Mouse (Mus musculus) thymus, postnatal 25 days (tissue): ENCODE data around the gene Lsm11.
A peak's percentile ranks its signal among the peaks of the same experiment; 100 is the strongest.

Experiments
- DNase-seq: peaks from one replicate; pipeline ENCODE4 v3.0.0; 2022

The Lsm11 gene

GRCm38 (mm10) chr11:45926640-45927082 is 18.1 kb downstream of the Lsm11 start:
- peak; percentile 78 for DNase-seq

GRCm38 (mm10) chr11:45925436-45925835 is 19.3 kb downstream of the Lsm11 start:
- DNase-seq, result no peak

- no peak for DNase-seq
Measured at GRCm38 (mm10) chr11:45921480-45921898, 23.2 kb downstream of the Lsm11 start.

DNA sequence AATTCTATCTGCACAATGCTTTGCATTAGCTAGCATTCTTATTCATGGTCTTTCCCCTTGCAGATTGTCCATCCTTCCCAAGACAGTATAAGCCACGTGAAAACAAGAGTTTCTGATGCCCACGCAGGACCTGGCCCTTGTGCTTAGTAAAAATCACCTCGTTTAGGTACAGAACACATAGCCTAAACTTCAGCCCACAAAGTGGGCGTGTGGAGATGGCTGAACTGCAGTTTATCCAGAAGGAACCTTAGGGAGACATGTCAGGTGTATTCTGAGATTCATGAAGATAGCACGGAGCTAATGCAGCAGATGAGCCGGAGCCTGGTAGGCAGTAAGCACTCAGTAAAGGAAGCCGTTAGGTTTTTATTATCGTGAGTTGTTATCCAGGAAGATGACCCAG is 23.7 kb downstream of the Lsm11 start:
- DNase-seq, result no peak

- DNase-seq, result no peak
Measured at GRCm38 (mm10) chr11:45918836-45919235, 25.9 kb downstream of the Lsm11 start.

GRCm38 (mm10) chr11:45918018-45918417 is 26.7 kb downstream of the Lsm11 start:
- no peak for DNase-seq

- DNase-seq, result no peak
Measured at GRCm38 (mm10) chr11:45916196-45916595, 28.5 kb downstream of the Lsm11 start.

DNA sequence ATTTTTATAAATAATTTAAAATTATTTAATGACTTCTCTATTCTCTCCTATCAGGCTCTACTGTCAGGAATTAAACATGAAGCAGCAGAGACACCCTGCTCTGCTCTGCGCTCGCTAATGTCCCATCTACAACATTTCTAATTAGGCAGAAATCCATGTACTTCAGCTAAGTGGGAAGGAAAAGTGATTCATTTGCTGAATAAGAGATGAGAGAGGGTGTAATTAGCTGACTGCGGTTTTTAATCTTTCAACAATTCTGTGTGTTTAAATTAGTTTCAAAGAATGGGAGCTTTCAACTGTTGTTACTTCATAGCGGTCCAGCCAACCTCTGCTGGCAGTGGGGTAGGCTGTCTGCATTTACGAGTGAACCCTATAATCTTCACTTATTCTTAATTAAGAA is 34.0 kb downstream of the Lsm11 start:
- DNase-seq, result no peak

DNA sequence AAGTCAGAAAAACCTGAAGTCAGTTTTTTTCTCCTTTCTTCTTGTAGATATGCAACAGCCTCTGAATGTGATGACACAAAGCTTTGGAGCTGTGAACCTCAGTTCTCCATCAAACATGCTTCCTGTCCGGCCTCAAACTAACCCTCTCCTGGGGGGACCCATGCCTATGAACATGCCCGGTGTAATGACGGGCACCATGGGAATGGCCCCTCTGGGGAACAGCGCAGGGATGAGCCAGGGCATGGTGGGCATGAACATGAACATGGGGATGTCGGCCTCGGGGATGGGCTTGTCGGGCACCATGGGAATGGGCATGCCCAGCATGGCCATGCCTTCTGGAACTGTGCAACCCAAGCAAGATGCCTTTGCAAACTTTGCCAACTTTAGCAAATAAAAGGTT is 35.8 kb downstream of the Lsm11 start:
- DNase-seq, result no peak

- DNase-seq, result no peak
Measured at GRCm38 (mm10) chr11:45908070-45908469, 36.7 kb downstream of the Lsm11 start.

GRCm38 (mm10) chr11:45907301-45907700 is 37.4 kb downstream of the Lsm11 start:
- DNase-seq, result no peak

DNA sequence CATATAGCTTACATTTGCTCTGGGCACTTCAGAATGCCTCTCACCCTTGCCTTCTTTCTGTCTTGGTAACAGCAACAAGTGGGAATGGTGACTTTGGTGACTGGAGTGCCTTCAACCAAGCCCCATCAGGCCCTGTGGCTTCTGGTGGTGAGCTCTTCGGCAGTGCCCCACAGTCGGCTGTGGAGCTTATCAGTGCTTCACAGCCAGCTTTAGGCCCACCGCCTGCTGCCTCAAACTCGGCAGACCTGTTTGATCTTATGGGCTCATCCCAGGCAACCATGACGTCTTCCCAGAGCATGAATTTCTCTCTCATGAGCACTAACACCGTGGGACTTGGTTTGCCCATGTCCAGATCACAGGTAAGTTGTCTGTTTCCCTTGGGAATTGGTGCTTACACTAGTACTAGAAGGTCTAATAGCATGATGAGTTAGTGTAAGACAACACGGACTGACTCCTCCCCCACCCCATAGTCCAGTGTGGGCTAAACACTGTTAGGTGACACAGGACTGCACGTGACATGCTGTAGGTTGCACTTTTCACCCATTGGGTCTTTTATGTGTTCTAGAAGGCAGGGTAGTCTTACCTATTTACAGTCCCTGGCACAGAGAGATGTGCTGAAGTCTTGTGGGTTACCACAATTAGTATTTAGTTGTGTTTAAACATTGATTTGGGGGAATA is 38.5 kb downstream of the Lsm11 start:
- DNase-seq, result no peak

GRCm38 (mm10) chr11:45900233-45901015 is 44.3 kb downstream of the Lsm11 start:
- DNase-seq, result no peak

GRCm38 (mm10) chr11:45897392-45897791 is 47.3 kb downstream of the Lsm11 start:
- no peak for DNase-seq

- no peak for DNase-seq
Measured at GRCm38 (mm10) chr11:45892861-45893360, 51.8 kb downstream of the Lsm11 start.

DNA sequence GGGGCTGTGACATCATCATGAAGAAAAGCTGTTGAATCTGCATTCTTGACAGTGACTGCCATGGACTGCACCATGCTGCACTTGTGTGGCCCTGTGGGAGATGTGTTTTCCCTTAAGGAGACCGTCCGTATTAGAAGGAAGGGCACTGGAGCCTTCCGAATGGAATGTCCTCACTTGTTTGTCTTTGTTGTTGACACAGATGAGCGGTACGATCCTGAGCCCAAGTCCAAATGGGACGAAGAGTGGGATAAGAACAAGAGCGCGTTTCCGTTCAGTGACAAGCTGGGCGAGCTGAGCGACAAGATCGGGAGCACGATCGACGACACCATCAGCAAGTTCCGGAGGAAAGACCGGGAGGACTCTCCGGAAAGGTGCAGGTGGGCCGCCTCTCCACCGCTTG is 54.3 kb downstream of the Lsm11 start:
- no peak for DNase-seq

DNA sequence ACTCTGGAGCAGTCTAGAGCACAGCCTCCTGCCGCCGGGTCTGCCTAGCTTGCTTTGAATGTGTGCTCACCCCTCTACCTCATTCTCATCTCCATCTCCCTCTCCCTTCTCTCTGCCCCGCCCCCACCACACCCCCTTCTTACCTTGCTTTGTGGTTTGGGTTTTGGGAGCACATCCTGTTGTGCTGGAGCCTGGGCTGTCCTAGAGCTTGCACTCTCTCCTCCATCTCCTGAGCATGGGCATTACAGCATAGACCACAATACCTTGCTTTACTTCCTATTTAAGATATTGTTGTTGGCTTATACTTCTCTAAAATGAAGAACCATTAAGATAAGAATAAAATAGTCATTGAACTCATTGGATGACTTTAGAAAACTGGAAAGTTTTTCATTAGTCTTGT is 54.8 kb downstream of the Lsm11 start:
- no peak for DNase-seq

- DNase-seq, result no peak
Measured at GRCm38 (mm10) chr11:45888471-45889030, 56.2 kb downstream of the Lsm11 start.

- no peak for DNase-seq
Measured at GRCm38 (mm10) chr11:45886596-45886995, 58.1 kb downstream of the Lsm11 start.

DNA sequence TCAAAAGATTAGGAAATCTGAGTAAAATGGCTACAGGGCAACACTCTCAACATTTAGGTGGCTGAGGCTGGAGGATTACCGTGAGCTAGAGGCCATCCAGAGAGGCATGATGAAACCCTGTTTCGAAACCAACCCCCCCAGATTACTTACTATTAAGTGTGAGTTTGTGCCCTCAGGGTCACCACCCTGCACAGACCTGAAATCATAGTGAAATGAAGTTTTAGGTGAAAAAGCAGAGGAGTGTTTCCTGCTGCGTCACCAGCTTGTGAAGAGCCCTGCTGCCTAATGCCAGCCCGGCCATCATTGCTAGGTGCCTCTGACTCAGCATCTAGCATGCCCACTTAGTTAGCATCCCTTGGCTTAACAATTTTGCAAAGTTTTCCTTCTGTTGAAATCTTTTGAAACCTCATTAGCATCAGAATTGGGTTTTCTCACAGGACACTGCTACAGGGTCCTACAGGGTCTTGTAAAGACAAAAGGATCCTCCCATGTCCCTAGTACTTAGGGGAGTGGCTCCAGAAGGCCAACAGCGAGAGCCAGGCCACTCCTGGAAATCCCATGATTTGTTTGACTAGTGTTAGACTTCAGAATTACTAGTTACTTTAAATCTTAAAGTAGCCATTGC is 59.0 kb downstream of the Lsm11 start:
- DNase-seq, result no peak

DNA sequence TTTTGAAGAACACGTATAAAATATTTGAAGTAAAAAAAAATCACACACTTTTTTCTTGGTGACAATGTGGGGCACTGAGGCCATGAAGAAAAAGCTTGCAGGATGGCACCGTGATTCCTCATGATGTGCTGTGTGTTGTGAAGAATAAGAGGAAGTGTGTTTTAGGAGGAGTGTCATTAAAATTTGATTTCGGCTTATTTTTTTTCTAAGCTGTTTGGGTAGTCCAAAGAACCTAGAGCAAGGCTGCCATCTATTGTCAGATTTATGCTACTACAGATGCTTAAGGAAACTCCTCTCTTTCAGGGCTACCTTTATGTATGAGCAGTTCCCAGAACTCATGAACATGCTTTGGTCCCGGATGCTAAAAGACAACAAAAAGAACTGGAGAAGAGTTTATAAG is 60.7 kb downstream of the Lsm11 start:
- DNase-seq, result no peak

GRCm38 (mm10) chr11:45883270-45883931 is 61.3 kb downstream of the Lsm11 start:
- DNase-seq, result no peak

GRCm38 (mm10) chr11:45881683-45882068 is 63.1 kb downstream of the Lsm11 start:
- no peak for DNase-seq
